Mouse (Mus musculus) kidney, postnatal 0 days (tissue): ENCODE data around the gene Phf24. TPM values are rescaled to one million over a fixed set of nuclear protein-coding genes. Genes with fewer than 3 reads are reported as not detected.

Source experiments
- ATAC-seq: fragments of 200-750 bp; cut with Nextera tagmentation; replicated peaks from 2 replicates; pipeline ENCODE4 v1.8.0; 2017; ENCODE audit warnings: low read depth, moderate number of reproducible peaks, moderate TSS enrichment, moderate library complexity; ENCODE audit not compliant: low FRiP score
- DNase-seq: peaks from one replicate; pipeline ENCODE4 v3.0.0-alpha.2; 2016; ENCODE audit warnings: low spot score
- H3K27ac ChIP-seq: fragments of 300-500 bp; sonication (generic); 2 replicates; pipeline ENCODE4 v1.5.1; 2014; ENCODE audit warnings: mild to moderate bottlenecking
- H3K27me3 ChIP-seq: fragments of 300-500 bp; sonication (generic); 2 replicates; pipeline ENCODE4 v1.6.1; 2014; ENCODE audit warnings: low read length, mixed read lengths; ENCODE audit not compliant: insufficient read depth
- H3K36me3 ChIP-seq: fragments of 300-500 bp; sonication (generic); 2 replicates; pipeline ENCODE4 v1.6.1; 2014; ENCODE audit warnings: low read length, mixed read lengths; ENCODE audit not compliant: insufficient read depth
- H3K4me1 ChIP-seq: fragments of 300-500 bp; sonication (generic); replicated peaks from 2 replicates; pipeline ENCODE4 v1.6.1; 2014; ENCODE audit warnings: antibody characterized with exemption, low read length, mixed read lengths; ENCODE audit not compliant: insufficient read depth
- H3K4me2 ChIP-seq: fragments of 300-500 bp; sonication (generic); 2 replicates; pipeline ENCODE4 v1.6.1; 2014; ENCODE audit warnings: mild to moderate bottlenecking, low read length, moderate library complexity, mixed read lengths
- H3K4me3 ChIP-seq: fragments of 300-500 bp; sonication (generic); replicated peaks from 2 replicates; pipeline ENCODE4 v1.5.1; 2014; ENCODE audit warnings: low read depth, low read length
- H3K9ac ChIP-seq: fragments of 300-500 bp; sonication (generic); 2 replicates; pipeline ENCODE4 v1.6.1; 2014; ENCODE audit warnings: low read depth, low read length
- H3K9me3 ChIP-seq: fragments of 300-500 bp; sonication (generic); replicated peaks from 2 replicates; pipeline ENCODE4 v1.6.1; 2016; ENCODE audit warnings: low read length, inconsistent platforms, mixed read lengths
- CTCF ChIP-seq: IDR thresholded peaks from 2 replicates; pipeline ENCODE4 v1.5.1; 2016; ENCODE audit warnings: antibody characterized with exemption, low read depth, mild to moderate bottlenecking, moderate library complexity
- WGBS: fragments of 180-500 bp; shearing (Covaris S2); extraction: QIAGEN DNeasy Blood & Tissue Kit; methylation state at CpG from one replicate; pipeline ENCODE4 v1.1.7; 2014; 5-methylcytosine and 5-hydroxymethylcytosine counted together
- polyA plus RNA-seq: library from polyadenylated mRNA; unstranded; fragments of >200 nt; fragmentation: Nextera tagmentation; extraction: Ambion mirVana; gene quantifications from 2 replicates; pipeline ENCODE4 v1.2.1, GENCODE M21; 2015

The Phf24 gene
- polyA plus RNA-seq, 1 experiment from 2014 or later, result 0.64 TPM

GRCm38 (mm10) chr4:42903942-42904341 is 12.5 kb upstream of the Phf24 start:
- ATAC-seq, result no peak
- TF ChIP-seq CTCF, result no peak
- H3K4me1 ChIP-seq, result no peaks in the 10 kb centered on the region
- H3K4me2 ChIP-seq, result no peak overlapping the region
- H3K36me3 ChIP-seq, result no peaks in the 10 kb centered on the region
- H3K9ac ChIP-seq, result no peak overlapping the region
- DNase-seq, result no peak
- 54% methylated on average over 1 of the region's 1 CpGs for WGBS
- H3K9me3 ChIP-seq, result no peaks in the 10 kb centered on the region
- H3K4me3 ChIP-seq, result no peak overlapping the region
- H3K27ac ChIP-seq, result no peak overlapping the region
- H3K27me3 ChIP-seq, result no peaks in the 10 kb centered on the region

- no peaks in the 10 kb centered on the region for H3K4me1 ChIP-seq
- H3K4me2 ChIP-seq, result no peak overlapping the region
- no peak overlapping the region for H3K4me3 ChIP-seq
- H3K9ac ChIP-seq, result no peak overlapping the region
- WGBS, result 93% methylated on average over 3 of the region's 3 CpGs
- no peak overlapping the region for H3K27ac ChIP-seq
- ATAC-seq, result no peak
- H3K9me3 ChIP-seq, result no peaks in the 10 kb centered on the region
- H3K27me3 ChIP-seq, result no peaks in the 10 kb centered on the region
- no peak for DNase-seq
- no peaks in the 10 kb centered on the region for H3K36me3 ChIP-seq
- no peak for TF ChIP-seq CTCF
Observed at GRCm38 (mm10) chr4:42904523-42904922, 11.9 kb upstream of the Phf24 start.

- H3K4me3 ChIP-seq, result no peak overlapping the region
- ATAC-seq (no peak), DNase-seq (no peak)
- H3K36me3 ChIP-seq, result no peaks in the 10 kb centered on the region
- H3K27ac ChIP-seq, result no peak overlapping the region
- no peak overlapping the region for H3K4me2 ChIP-seq
- no peaks in the 10 kb centered on the region for H3K4me1 ChIP-seq
- no peaks in the 10 kb centered on the region for H3K9me3 ChIP-seq
- H3K27me3 ChIP-seq, result no peaks in the 10 kb centered on the region
- WGBS, result 85% methylated on average over 6 of the region's 6 CpGs
- no peak overlapping the region for H3K9ac ChIP-seq
- TF ChIP-seq CTCF, result no peak
Observed at GRCm38 (mm10) chr4:42904966-42905365, 11.5 kb upstream of the Phf24 start.

- DNase-seq, result no peak
- ATAC-seq, result no peak
- Histone ChIP-seq H3K9ac (no peak overlapping the region), H3K4me1 (no peaks in the 10 kb centered on the region), H3K4me2 (no peak overlapping the region), H3K4me3 (no peak overlapping the region), H3K27ac (no peak overlapping the region), H3K27me3 (peaks cover 23% of the 10 kb centered on the region), H3K36me3 (no peaks in the 10 kb centered on the region), H3K9me3 (no peaks in the 10 kb centered on the region)
- TF ChIP-seq CTCF, result no peak
- 42% methylated on average over 10 of the region's 10 CpGs for WGBS
Observed at GRCm38 (mm10) chr4:42913391-42913790, 3.1 kb upstream of the Phf24 start.

- H3K4me3 ChIP-seq, result no peak overlapping the region
- H3K27ac ChIP-seq, result no peak overlapping the region
- peaks cover 23% of the 10 kb centered on the region for H3K27me3 ChIP-seq
- H3K9ac ChIP-seq, result no peak overlapping the region
- TF ChIP-seq CTCF, result no peak
- H3K4me2 ChIP-seq, result no peak overlapping the region
- 75% methylated on average over 12 of the region's 12 CpGs for WGBS
- DNase-seq, result no peak
- H3K9me3 ChIP-seq, result no peaks in the 10 kb centered on the region
- H3K36me3 ChIP-seq, result no peaks in the 10 kb centered on the region
- no peaks in the 10 kb centered on the region for H3K4me1 ChIP-seq
- ATAC-seq, result no peak
Observed at GRCm38 (mm10) chr4:42915311-42915710, 1.1 kb upstream of the Phf24 start.

- WGBS, result 86% methylated on average over 1 of the region's 1 CpGs
- Histone ChIP-seq H3K27me3 (peaks cover 23% of the 10 kb centered on the region), H3K4me2 (no peak overlapping the region), H3K9ac (no peak overlapping the region), H3K4me1 (no peaks in the 10 kb centered on the region), H3K4me3 (no peak overlapping the region), H3K27ac (no peak overlapping the region), H3K36me3 (no peaks in the 10 kb centered on the region), H3K9me3 (no peaks in the 10 kb centered on the region)
- no peak for TF ChIP-seq CTCF
- DNase-seq (no peak), ATAC-seq (no peak)
Observed at GRCm38 (mm10) chr4:42915966-42916365, 494 bp upstream of the Phf24 start.

- Histone ChIP-seq H3K27me3 (peaks cover 23% of the 10 kb centered on the region), H3K9me3 (no peaks in the 10 kb centered on the region), H3K4me3 (peak overlapping the region; percentile 42), H3K9ac (peak overlapping the region; percentile 54), H3K4me1 (no peaks in the 10 kb centered on the region), H3K27ac (no peak overlapping the region), H3K4me2 (peak overlapping the region; percentile 74), H3K36me3 (no peaks in the 10 kb centered on the region)
- 0 out of 2 replicates have a peak, but pooled peaks have one; percentile 33 for ATAC-seq
- TF ChIP-seq CTCF, result no peak
- 2% methylated on average over 21 of the region's 26 CpGs for WGBS
- DNase-seq, result no peak
Observed at GRCm38 (mm10) chr4:42917402-42917774, 928 bp downstream of the Phf24 start.
